Mouse (Mus musculus): ENCODE data around the gene Uox.

Uox gene

DNA sequence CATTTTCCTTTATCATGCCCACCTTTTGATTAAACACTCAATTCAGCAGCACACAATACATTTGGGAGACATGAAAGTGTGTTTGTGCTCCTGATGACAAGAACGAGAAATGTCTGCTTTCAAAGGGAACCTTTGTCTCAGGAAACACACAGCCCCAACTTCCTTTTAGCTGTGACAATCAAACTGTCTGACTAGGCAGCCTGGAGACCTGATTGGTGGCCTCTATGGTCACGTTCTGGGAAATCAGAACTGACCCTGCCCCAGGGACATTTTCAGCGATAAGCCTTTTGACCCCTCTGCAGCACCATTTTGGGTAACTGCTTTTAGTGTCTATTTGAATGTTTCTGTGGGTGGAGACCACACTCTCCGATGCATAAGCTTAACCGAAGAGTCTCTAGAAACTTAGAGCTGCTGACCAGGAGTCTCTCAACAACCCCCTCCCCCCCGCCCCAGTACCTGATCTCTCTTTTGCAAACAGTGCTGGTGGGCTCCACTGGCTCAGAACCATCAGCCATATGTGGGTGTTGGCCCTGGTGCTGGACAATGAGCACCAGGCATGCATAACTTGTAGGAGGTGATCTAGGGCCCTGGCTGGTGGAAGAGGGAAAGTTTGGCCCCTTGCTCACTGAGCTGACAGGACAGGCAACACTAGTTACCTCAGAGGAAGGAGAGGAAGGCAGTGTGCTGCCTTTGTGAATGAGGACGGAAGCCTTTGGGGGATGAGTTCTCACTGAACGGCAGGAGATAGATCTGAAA lies 58.2 kb downstream of the Uox start:
- no peak for DNase-seq

DNA sequence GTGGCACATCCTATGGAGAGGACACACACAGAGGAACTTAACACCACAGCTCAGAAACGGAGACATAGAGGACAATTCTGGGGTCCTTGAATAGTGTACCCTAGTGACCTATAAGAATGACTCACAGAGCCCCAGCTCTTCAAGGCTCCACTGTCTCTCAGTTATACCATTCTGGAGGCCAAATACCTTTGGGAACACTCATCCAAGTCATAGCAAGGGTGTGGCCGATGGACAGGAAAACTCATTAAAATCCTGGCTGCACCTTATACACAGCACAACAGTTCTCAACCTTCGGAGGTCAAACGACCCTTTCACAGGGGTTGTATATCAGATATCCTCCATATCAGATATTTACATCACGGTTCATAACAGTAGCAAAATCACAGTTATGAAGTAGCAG lies 62.3 kb downstream of the Uox start:
- DNase-seq = no peak

DNA sequence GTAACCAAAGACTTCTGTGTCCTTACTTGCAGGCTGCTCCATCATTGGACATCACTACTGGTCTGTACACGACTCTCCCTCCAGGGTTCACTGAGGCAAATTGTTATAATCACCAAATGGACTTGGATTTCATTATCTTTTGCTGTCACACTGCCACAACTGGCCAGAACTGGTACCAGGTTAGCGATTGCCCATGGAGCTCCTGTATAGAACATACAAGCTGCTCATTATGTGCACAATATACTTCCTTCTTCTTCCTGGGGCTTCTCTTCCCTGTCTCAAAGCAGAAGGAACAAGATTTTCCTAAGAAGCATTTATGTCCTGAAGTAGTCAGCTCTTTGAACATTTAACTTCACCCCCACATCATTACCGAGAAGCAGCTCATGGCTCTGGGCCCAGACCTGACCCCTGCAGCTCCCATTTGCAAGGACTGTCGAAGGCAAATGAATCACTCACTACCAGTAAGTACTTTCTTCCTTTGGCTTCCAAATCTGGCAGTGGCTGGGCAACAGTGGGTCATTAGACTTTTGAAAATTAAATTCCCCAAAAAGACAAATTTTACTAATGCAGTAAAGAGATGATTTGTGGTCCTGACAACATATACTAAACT lies 71.7 kb downstream of the Uox start:
- no peak for DNase-seq

DNA sequence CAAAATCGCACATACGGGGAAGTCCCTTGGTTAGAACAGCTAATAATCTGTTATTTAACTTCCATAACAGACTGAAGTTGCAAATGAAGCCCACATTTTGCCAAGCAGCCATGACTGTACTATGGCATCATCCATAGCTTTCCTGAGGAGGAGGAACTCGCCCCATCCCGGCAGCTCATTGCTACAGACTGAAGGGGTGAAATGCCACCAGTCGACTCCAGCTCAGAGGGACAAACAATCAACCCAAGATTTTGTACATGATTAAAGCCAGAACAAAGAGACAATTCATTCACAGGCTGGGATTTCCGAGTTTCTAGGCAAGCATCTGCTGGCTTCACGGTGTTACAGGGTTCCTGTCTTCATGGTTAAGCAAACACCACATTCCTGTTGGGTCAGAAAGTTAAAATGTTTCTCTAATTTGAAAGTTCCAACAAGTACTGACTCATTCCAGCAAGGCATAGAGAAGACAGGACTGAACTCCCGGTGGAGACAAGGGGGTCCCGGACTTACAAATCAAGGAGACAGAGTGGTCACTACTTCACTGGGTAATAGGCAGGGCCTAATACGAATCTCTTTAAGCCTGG lies 79.2 kb downstream of the Uox start:
- DNase-seq = no peak

DNA sequence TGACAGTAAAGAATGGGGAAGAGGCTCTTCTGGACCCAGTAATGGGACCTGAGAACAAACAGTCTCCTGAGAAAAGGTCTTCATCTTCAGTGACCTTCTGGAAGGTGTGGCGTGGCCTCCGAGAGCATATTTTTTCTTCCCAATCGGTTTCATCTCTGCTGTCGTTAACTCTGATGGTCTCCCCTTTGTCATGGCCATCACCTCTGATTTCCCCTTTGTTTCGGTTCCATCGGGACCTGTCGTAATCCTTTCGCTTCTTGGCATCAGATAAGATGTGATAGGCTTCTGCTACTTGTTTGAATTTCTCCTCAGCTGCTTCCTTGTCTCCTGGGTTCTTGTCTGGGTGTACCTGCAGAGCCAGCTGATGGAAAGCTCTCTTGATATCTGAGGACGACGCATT lies 80.5 kb downstream of the Uox start:
- DNase-seq = no peak

DNA sequence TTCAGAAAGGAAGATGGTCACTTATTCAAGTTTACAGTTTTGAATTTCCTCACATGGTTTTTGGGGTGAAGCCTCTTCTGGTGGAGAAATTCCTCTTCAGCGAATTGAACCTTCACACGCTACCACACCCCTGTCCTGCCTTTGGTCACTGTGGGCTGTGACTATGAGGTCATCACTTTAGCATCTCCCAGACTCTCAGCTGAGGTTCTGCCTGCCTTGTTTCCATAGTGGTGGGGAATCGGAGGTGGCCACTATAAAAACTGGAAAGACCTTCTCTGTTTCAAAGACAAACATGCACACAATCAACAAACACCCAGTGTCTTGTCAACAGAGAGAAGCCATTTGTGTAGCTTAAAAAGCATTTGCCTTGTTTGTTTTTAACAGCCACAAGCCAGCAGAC lies 81.0 kb downstream of the Uox start, which contains the start of gene 4930503B20Rik:
Gene 4930503B20Rik (minus strand): TSS at position 101 of the 400 bp plus-strand sequence.
- no peak for DNase-seq

DNA sequence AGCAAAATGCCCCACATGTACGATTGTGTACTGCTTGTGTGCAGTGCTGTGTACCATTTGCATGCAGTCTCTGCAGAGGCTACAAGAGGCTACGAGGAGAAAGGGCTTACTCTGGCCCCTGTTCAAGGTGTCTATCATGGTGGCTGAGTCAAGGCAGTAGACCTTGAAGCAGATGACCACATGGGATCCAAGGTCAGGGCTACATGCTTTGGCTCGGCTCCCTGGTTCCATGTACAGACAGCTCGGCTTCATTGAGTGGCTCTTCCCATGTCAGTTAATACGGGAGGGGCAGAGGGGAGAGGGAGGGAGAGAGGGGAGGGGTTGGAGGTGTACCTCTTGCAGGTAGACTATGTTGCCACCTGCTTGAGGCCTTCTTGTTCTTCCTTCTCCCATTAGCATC lies 82.2 kb downstream of the Uox start:
- no peak for DNase-seq

DNA sequence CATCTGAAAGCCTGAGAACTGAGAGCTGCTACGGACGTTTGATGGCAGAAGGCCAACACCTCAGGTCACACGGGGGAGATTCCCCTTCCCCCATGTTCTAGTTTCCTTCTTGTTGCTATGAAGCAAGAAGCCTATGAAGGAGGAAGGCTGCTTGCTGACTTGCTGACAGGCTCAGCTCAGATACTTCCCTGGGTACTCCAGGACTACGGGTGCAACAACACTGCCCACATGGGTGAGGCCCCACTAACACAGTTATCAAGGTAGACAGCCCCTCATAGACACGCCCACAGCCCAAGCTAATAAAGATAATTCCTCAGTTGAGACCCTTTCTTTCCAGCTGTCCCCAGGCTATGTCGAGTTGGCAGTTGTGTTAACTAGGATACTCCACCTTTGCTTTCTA lies 83.5 kb downstream of the Uox start:
- no peak for DNase-seq

DNA sequence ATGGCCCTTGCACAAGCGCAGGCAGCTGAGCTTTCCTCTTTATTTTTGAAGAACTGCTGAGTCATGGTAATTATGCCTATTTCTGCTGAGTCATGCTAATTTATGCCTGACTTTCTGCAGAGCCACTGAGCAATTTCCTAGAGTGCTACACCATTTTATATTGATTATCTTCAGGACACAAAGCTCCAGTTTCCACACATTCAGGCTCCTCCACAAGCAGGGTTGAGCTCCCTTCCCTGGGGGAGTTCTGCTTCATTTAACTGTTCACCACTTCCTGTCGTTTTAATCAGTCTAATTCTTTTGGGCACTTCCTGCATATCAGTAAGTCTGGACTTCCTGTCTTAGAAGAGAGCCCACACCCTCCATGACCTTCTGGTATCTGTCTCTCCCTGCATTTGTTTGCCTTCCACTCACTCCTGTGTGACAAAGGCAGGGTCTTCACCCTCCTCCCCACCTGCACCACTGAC lies 84.9 kb downstream of the Uox start:
- no peak for DNase-seq

DNA sequence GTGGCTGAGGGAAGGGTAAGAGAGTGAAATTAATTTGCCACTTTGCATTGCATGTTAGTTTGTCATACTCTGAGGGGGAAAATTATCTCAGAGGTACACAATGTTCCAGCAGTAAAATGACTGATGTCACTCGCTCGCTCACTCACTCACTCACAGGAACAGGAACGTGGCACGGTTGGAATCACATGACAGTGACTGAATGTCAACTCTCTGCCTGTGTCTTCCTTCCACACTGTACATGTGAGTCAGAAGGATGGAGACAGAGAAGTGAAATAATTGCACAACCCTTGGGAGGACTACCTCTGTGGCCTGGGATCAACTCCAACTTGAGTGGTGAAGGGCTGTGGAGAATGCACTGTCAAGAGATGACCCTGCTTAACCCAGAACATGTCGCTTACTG lies 87.2 kb downstream of the Uox start:
- no peak for DNase-seq

DNA sequence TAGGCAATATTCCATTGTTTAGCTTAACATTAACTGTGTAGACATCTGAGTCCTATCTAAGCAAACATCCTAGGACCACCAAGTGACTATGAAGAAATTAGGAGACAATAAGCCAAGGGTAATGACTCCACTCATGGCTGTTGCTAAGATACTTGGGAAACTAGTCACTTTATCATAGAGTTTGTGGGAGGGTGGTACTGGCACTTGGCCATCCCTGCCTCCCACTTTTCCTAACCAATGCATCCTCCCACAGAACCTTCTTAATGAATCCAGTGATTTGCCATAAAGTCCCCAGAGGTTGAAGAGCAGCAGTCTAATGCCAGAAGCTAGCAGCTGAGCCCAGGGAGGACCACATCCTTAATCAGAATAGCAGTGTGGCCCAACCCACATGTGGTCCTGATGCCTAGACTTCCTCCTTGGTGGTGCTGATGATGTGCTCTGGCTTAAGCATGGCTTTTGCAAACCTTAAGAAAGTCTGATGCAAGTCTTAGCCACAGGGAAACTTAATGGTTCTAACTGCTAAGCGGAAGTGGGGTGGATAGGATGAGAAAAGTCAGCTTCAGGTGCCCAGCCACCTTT lies 87.9 kb downstream of the Uox start:
- no peak for DNase-seq

DNA sequence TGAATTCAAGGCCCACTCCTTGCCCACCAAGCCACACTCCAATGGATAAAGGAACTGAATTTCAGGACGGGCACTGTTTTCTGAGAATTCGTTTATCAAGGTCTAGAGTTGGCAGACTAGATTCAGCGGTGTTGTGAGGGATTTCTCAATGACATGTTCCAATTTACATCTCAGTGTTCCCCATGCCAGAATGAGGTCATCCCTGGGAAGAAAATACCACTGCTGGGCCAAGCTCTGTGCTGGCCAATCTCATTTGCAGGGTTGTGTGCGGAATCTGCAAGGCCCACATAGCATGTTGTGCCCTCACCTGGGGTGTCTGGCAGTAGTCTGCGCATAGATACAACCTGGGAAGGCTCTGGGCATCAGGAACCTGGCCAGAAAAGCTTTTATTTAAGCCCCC lies 89.1 kb downstream of the Uox start:
- no peak for DNase-seq

DNA sequence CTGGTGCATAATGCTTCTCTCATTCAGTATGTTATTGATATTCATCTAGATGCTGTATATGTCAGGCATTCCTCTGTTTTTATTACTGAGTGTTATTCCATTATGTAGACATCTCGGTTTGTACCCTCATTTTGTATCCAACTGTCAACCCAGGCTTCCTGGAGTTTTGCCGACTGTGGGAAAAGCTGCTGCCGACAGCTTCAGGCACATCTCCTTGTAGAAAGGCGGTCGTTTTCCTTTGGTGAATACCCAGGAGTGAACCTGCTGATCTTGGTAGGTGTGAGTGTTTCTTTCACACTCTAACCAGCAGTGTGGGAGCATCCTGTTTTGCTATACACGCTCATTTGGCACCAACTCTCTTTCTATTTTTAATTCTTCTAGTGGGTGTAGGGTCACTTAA lies 90.8 kb downstream of the Uox start:
- no peak for DNase-seq

DNA sequence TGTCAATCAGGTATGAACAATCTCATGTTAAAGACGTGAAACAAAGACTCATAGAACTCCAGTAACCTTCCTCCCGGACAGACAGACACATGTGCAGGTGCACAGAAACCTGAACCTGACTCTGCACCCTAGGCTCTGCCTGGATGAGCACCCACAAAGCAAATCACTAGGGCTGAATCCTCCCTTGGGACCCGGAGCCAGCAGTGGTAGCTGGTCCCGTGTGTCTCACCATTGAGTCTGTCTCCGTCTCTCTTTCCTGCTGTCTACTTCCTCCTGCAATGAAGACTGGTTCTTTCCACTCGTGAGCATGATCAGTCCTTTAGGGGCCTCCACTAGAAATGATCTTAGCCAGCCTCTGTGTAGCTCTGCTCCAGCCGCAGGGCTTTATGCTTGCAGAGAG lies 91.7 kb downstream of the Uox start:
- DNase-seq = no peak

DNA sequence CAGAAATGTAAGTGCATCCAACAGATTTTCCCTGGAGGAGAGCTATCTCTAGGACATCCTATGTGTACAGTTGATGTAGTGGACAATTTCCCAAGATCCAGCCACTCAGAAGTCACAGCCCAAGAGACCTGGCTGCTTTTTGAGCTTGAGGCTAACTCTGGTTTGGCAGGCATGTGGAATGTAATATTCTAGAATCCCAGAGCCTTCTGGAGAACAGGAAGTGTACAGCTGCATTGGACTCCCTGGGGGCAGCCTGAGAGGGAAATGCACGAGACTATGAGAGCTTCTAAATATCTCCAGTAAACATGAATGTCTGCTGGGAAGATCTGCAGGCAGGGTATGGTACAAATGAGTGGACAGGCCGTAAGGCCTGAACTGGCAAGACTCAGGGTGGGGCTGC lies 100.9 kb downstream of the Uox start:
- no peak for DNase-seq

DNA sequence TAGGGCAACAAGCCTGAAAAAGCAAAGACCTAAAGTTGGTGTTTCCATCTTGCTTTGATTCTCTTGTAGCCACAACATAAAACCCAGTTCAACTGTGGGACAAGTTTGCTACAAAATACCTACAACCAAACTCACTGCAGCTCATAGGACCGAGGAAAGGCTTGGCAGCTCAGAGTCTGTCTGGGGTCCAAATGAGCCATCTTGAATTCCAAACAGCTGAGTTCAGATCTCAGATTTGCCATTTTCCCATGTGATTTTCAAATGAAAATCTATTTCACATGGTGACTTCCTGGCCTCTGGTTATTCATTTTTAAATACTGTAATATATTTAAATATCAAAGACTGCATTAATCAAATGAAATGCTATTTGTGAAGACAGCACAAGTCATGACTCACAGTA lies 104.9 kb downstream of the Uox start:
- no peak for DNase-seq

DNA sequence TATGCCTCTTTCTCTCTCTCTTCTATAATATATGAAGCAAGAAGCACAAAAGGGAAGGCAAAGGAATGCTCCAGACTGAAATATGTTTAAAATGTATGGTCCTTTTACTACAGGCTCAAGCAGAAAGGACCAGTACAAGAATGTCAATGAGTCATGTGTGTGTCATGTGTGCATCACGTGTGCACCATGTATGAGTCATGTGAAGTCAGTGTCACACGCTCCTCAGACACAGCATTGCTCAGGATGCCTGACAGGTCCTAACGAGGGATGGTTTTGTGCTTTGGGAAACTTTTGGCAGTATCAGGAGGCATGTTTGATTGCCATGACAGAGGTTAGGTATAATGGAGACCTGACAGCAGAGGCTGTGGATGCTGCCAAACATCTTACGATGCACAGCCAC lies 106.0 kb downstream of the Uox start:
- no peak for DNase-seq

DNA sequence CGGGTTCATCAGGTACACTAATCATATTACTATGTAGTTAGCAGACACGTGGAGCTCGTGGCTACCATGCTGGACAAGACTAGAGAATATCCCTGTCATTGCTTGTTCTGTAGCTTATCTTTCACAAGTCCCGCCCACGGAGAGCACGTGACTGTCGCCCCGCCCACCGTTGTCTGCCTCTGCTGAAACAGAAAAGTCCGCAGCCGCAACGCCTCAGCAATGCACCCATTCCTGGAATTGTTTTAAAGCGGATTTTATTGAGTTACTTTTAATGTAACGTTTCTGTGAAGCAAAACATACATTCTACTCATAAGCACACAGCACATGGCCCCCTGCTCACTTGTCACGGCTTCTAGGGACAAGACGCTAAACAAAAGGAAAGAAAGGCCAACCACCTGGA lies 109.4 kb downstream of the Uox start:
- DNase-seq = no peak

DNA sequence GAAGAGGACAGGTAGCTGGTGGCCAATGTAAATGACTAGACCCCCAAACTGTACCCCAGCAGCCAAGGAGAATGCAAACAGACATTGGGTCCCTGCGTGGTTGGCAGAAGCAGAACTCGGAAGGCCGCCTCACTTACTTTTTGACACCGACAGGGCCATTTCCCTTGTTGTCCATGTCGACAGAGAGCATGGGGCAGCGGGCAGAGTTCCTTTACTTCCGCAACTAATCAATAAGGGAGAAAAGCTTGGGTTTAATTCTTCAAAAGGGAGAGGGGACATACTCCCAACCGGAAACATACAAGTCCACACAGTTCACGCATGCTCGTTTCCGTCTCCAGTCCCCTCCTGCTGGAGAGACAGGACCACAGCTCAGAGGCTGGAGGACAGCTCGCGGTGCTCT lies 110.4 kb downstream of the Uox start:
- DNase-seq = no peak

DNA sequence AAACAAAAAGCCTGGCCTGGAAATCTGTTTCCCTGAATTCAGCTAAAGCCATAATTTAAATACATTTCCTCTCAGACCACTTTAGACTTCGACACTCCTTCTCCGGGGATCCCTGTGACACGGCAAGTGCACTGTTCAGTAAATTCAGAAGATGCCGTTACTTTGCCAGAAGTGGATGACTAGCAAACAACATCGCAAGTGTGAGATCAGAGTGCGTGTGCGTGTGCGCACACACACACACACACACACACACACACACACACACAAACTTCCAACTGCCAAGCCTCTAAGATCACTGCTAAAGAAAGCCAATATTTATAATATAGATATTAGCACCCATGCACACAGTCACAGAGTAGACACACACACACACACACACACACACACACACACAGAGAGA lies 111.5 kb downstream of the Uox start:
- DNase-seq = no peak
